Mouse (Mus musculus) regulatory T cell (primary cell): ENCODE data around the gene Eif3b.
"Not testable (repeated sequence)": the region's sequence is repeated elsewhere in the genome, so short reads cannot be mapped to it uniquely, and the experiment has no call there.

Experiments used
- in situ Hi-C: fragments of 300-600 bp; cut with MboI, MseI; formaldehyde crosslinking; loops from one replicate; pipeline ENCODE4 v1.15.1; 2025; ENCODE audit warnings: high pct_unique_total_duplicates

Eif3b gene

DNA sequence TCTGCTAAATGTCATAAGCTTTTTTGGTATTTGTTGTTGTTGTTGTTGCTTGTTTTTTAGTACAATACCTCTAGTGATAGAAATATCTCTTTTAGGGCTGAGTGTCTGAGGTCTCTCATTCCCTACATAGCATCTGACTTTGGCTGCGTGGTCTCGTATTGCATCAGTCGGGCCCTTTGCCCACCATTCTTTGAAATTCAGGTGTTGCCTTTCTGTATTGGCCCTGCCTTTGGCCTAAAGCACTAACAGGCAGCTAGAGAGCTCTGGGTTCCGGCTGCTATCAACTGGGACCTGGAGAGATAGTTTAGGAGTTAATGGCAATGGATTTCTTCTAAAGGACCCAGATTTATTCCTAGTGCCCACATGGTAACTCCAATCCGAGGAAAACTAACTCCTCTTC is 27.1 kb upstream of the Eif3b start:
- in situ Hi-C loops, result no loop called here

DNA sequence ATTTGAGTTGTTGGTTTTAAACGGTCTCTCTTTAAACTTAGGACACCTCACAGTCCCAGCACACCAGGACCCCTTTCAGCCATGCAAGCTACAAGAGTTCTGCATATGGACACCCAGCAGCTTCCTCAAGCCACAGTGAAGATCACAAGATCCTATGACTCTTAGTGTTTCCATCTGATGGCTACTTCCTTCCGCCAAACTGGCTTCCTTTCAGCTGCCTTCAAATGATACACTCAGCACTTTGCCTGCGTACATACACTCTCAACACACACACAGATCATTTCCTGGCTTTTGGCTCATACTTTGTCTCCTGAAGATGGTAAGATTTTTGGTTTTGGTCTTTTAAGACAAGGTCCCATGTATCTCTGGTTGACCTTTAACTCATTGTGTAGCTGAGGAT is 26.4 kb upstream of the Eif3b start:
- in situ Hi-C loops, result no loop called here

DNA sequence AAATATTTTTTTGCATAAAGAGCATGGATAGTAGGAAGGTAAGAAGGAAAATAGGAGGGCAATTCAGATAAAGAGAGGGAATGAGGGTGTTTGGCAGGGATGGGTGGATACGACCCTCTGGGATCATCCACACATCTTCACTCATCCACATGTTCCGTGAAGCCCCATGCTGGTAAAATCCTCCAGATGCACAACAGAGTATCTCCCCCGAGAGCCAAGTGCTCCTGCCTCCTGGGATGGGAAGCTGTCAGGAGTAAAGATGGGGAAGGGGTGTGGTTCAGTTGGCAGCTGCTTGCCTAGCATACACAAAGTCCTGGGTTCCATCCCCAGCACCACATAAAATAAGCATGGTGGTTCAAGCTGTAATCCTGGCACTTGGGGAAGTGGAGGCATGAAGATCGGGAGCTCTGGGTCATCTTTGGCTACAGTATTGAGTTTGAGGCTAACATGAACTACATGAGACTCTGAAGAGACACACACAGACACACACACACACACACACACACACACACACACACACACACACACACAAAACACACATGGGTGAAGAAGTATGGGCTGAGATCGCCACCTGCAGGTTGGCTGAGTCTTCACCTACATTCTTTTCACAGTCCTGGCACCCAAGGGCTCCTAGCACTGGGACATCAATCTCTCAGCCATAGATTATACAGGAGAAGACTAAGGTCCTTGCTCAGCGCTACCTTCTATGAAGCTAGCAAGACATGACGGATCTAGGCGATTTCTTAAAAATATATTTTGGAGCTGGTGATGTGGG is 22.8 kb upstream of the Eif3b start:
- in situ Hi-C loops, result loop anchor here (5.0 kb wide), 1 partner anchor 59 kb away; no protein-coding TSS in a partner anchor

- in situ Hi-C loops, result no loop called here
These were observed 16.4 kb upstream of the Eif3b start for GRCm38 (mm10) chr5:140402640-140403270.

DNA sequence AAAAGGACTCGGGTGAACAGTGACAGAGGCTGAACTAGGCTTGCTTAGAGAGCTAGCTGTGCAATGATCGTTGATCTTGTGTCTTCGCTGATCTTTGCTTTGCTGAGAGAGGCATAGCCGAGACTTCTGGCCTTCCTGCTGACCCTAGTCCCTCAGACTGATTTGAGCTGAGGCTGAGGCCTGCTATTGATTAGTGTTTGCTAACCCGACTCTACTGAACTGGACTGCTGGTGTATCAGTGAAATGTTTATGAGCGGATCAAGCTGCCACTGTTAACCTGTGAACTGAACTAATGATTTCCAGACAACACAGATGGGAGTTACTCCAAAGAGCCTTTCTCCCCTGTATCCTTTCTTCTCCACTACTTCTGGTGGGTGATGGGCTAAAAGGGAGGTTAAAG is 14.0 kb upstream of the Eif3b start:
- in situ Hi-C loops, result no loop called here

GRCm38 (mm10) chr5:140406666-140407065 is 12.5 kb upstream of the Eif3b start:
- in situ Hi-C loops, result no loop called here

GRCm38 (mm10) chr5:140408801-140409200 is 10.3 kb upstream of the Eif3b start:
- in situ Hi-C loops, result no loop called here

GRCm38 (mm10) chr5:140411339-140411738 is 7.8 kb upstream of the Eif3b start:
- in situ Hi-C loops, result no loop called here

DNA sequence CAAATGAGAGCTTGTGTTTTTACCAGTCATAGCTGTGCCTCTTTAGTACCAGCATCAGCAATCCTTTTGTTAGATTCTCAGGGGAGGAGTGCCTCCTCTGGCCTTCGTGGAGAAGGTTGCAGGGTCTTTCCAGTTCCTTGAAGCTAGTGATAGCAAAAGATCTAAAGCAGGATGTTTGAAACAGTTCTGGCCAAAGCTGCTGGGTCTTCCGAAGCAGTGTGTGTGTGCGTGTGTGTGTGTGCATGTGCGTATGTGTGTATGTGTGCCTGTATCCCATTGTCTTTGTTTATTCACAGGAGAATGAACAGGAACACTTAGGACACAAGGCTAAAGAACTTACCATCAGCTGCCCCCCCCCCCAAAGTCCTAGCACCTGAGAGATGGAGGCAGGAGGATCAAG is 4.5 kb upstream of the Eif3b start:
- in situ Hi-C loops, result no loop called here

DNA sequence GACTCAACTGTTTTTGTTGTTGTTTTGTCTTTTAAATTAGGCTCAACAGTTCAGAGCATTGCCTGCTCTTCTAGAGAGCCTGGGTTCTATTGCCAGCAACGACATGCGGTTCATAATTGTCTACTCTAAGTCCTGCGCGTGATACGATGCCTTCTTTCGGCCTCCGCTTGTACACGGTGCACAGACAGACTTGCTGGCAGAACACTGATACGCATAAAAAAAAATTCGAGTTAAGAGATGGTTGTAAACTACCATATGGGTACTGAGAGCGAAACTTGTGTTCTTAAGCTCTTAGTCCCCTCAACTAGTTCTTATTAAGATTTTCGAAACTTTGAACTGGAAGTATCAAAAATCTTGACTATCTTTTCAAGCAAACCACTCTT is 1.0 kb upstream of the Eif3b start:
- in situ Hi-C loops, result no loop called here

DNA sequence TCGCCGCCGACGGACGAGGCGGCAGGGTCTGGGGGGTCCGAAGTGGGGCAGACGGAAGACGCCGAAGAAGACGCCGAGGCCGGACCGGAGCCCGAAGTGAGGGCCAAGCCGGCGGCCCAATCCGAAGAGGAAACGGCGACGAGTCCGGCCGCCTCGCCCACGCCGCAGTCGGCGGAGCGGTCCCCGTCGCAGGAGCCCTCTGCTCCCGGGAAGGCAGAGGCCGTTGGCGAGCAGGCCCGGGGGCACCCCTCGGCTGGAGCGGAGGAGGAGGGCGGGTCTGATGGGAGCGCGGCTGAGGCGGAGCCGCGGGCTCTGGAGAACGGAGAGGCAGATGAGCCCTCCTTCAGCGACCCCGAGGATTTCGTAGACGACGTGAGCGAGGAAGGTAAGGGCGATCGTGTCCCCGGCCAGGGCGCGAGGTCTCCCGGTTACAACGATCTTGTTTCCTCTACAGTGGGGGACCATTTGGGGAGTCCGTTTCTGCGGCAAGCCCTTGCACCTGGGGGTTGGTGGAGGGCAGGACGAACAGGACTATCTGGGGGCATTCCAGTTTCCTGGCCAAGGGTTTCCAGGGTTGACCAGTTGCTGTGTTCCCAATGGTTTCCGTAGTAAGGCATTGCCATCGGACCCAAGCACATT is 433 bp downstream of the Eif3b start:
- in situ Hi-C loops, result no loop called here

GRCm38 (mm10) chr5:140420616-140421015 is 1.5 kb downstream of the Eif3b start:
- in situ Hi-C loops, result no loop called here

GRCm38 (mm10) chr5:140425016-140425783 is 6.1 kb downstream of the Eif3b start:
- in situ Hi-C loops, result no loop called here

GRCm38 (mm10) chr5:140439117-140439516 is 20.0 kb downstream of the Eif3b start:
- in situ Hi-C loops, result not testable (repeated sequence)

DNA sequence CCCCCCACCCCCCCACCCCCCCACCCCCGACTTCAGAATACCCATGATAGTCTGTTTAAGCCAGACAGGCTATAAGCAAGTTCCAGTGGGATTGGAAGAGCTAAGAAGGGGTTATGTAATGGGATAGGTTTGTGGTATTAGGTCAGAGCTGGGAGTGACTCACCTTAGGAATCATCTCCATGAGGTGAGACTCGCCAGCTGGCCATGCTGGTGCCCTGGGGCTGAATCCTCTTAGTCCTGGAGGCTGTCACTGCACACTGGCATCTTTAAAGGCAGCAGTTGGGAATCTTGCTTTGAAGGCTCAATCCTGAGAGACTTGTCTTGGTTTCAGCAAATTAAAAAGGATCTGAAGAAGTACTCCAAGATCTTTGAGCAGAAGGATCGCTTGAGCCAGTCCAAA is 22.3 kb downstream of the Eif3b start:
- in situ Hi-C loops, result no loop called here

- in situ Hi-C loops, result no loop called here
These were observed 24.9 kb downstream of the Eif3b start for GRCm38 (mm10) chr5:140444012-140444411.

DNA sequence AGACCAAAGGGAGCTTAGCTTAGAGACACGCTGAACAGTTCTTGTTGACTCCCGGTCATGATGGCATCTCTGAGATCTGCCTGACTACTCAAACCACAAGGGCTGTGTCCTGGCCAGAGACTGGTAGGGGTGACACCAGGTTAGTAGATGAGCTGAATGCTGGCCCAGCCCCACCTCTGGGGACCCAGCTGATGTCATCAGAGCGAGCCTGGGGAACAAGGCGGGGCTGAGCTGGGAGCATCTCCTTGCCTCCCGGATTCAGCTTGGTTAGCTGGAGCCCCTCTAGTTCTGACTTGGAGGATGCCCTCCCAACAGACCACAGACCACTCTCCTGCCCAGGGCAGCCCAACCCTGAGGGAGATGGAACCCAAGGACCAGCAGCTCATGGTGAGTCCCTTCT is 26.2 kb downstream of the Eif3b start, which contains the start of gene Gm4869:
Gene Gm4869 (plus strand): TSS at position 301 of the 400 bp plus-strand sequence.
- in situ Hi-C loops, result no loop called here

GRCm38 (mm10) chr5:140446054-140446453 is 26.9 kb downstream of the Eif3b start:
- in situ Hi-C loops, result no loop called here

GRCm38 (mm10) chr5:140454488-140454887 is 35.4 kb downstream of the Eif3b start:
- in situ Hi-C loops, result no loop called here

GRCm38 (mm10) chr5:140455466-140455865 is 36.3 kb downstream of the Eif3b start:
- in situ Hi-C loops, result no loop called here

- in situ Hi-C loops, result no loop called here
These were observed 42.3 kb downstream of the Eif3b start for GRCm38 (mm10) chr5:140461476-140461875.

DNA sequence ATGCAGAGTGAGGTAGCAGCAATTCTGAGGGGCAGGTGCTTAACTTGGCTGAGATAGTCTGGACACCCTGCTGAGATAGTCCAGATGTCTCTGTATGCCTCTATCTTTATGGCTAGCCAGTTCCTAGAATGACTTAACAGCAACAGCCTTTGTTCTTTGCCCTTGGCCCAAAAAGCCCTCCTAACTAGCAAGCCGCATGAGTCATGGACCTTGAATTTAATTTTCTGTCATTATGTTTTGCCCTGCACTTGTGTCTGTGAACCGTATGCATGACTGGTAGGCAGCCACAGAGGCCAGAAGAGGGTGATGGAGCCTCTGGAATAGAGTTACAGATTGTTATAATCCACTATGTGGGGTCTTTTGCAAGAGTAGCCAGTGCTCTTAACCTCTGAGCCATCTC is 44.0 kb downstream of the Eif3b start:
- in situ Hi-C loops, result not testable (repeated sequence)
